Mouse (Mus musculus) cerebellum, postnatal 14 days (tissue): ENCODE measurements around the gene Snrpg.
"Not testable (repeated sequence)": the region's sequence is repeated elsewhere in the genome, so short reads cannot be mapped to it uniquely, and the experiment has no call there.

Source experiments
- DNase-seq, 2 experiments: peaks; one replicate each; pipeline ENCODE4 v3.0.0; 2021; ENCODE audit warnings: mixed read lengths in 2 of 2

Snrpg gene

GRCm38 (mm10) chr6:86370764-86371339 lies at the start of gene Snrpg:
Snrpg (plus strand) TSS chr6:86371304.
- DNase-seq, result peak in 1 of 2 experiments; percentile 14

- DNase-seq, result no peak
Measured at GRCm38 (mm10) chr6:86322031-86322563, 49.0 kb upstream of the Snrpg start.

GRCm38 (mm10) chr6:86322991-86323390 lies 48.1 kb upstream of the Snrpg start:
- no peak for DNase-seq

DNA sequence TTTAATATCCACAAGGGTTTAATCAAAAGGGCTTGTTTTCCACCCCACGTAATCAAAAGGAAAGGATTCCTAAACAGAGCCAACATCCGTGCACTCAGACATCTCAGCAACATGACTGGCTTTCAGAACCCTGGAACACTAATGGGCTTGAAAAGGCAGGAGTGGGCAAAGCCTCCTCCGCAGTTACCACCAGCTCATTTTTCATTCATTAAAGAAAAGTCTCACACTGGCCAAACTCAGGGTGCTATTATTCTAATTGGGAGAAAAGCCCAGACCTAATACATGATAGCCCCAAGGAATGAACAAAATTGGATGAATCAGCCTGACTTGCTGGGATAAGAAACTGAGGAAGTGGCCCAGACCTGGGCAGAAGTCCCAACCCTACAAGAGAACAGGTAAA lies 46.7 kb upstream of the Snrpg start:
- no peak for DNase-seq

- DNase-seq, result peak in 1 of 2 experiments; percentile 12
Measured at GRCm38 (mm10) chr6:86325646-86326045, 45.5 kb upstream of the Snrpg start.

GRCm38 (mm10) chr6:86326866-86327265 lies 44.2 kb upstream of the Snrpg start:
- DNase-seq, result no peak

- no peak for DNase-seq
Measured at GRCm38 (mm10) chr6:86328369-86328768, 42.7 kb upstream of the Snrpg start.

GRCm38 (mm10) chr6:86329943-86330342 lies 41.2 kb upstream of the Snrpg start:
- DNase-seq, result no peak

GRCm38 (mm10) chr6:86335121-86335849 lies 35.8 kb upstream of the Snrpg start:
- DNase-seq, result no peak

GRCm38 (mm10) chr6:86335860-86336259 lies 35.2 kb upstream of the Snrpg start:
- no peak for DNase-seq

DNA sequence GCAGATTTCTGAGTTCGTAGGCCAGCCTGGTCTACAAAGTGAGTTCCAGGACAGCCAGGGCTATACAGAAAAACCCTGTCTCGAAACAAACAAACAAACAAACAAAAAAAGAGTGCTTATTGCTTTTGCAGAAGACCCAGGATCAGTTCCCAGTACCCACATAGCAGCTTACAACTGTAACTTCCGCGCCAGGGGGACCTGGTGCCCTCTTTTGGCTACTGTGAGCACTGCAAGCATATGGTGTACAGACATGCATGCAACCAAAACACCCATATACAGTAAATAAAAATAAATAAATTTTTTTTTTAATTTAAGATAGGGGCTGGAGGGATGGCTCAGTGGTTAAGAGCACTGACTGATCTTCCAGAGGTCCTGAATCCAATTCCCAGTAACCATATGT lies 34.8 kb upstream of the Snrpg start:
- not testable (repeated sequence) for DNase-seq

DNA sequence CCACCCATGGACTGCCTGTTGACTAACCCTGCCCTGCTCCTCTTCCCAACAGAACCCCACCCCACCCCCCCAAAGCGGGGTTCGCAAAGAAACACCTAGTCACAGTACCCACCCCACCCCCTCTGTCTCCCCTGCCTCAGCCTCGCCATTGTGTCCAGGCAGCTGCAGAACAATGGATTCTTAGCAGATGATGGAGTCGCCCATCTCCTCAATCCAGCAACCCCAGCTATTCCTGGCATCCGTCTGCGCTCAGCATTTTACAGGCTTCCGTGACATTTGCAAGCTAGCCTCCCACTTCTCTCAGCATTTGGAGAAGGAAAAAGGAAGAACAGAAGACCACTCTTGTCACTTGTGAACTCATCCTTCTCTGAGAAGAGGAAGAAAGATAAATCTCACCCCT lies 27.4 kb upstream of the Snrpg start:
- DNase-seq, result no peak

DNA sequence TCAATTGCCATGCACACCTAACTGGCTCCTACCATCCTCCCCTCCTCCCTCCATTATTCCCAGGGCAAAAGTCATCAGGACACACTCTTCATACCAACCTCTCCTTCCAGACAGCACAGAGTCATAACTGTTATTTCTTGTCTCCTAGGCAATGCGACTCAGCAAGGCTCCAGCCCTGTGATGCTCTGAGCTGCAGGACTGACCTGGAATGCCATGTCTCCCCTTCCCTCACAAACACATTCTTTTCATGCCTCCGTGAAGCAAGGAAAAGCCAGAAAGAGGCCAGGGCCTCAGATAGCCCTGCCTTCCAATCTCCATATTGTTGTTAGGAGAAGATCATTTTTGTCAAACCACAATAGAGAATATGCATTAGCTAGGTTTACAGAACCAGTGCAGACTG lies 25.0 kb upstream of the Snrpg start:
- no peak for DNase-seq

DNA sequence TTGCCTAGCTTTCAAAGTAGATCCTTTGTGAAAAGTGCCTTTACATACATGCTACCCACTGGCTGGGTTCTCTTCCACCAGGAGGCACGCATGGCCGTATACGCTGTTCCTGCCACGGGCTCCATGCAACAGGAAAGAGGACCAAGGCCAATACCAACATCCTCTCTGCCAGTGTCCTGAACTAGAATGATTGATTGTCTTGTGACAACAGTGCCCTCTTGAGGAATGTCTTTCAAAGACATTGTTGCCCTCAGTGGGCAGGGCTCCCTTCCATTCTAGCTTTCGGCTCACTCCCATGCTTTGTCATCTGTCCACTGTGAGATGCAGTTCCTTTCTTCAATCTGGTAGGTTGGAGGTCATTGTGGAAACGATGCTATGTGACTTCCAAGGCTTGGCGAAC lies 21.8 kb upstream of the Snrpg start:
- peak; percentile 46 to 58 for DNase-seq

GRCm38 (mm10) chr6:86354948-86355347 lies 16.2 kb upstream of the Snrpg start:
- DNase-seq, result no peak

GRCm38 (mm10) chr6:86356956-86357355 lies 14.1 kb upstream of the Snrpg start:
- no peak for DNase-seq

DNA sequence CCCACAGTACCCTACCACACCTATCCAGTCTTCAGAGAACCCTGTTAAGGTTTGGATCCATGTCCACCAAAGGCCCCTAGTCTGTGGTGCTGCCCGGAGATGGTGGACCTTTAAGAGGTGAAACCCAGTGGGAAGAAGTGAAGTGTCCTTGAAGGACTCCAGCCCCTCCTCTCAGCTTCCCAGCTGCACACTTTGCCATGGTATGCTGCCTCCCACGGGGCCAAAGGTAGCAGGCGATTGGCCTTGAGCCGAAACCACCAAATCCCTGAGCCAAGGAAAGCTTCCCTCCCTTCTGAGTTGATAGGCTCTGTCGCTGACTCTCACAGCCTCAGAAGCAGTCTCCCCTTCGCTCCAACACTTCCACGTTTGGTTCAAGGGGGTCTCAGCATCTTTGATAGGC lies 10.4 kb upstream of the Snrpg start:
- no peak for DNase-seq

GRCm38 (mm10) chr6:86361373-86361772 lies 9.7 kb upstream of the Snrpg start:
- no peak for DNase-seq

DNA sequence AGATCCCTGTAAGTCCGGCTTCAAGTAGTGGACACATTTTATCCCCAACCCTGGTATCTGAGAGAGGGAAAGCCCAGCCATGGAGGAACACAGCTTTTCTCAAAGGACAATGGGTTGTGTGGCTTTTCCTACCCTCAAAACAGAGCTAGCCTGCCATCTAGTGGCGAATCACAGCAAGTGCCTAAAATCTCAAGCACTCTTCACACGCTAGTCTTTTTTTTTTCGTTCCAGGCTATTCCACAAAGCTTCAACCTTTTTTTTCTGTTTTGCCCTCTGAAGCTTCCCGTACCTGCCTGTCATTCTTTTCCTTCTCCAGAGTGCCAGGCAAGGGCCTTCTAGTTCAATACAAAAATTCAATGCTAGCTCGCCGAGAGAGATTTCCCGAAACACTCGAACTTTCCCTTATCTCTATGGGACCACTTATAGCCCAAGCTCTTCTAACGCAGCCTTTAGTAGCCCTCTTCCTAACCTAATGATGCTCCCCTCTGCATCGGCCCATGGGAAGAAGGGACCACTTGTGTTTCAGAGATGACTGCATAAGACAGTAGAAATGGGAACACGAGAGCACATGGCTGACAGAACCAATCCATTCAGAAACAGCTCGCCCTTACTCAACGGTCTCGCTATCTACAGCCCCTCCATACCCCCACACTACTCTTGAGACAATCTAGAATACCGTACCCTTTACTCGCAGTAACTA lies 6.5 kb upstream of the Snrpg start:
- DNase-seq, result peak; percentile 88 to 91

DNA sequence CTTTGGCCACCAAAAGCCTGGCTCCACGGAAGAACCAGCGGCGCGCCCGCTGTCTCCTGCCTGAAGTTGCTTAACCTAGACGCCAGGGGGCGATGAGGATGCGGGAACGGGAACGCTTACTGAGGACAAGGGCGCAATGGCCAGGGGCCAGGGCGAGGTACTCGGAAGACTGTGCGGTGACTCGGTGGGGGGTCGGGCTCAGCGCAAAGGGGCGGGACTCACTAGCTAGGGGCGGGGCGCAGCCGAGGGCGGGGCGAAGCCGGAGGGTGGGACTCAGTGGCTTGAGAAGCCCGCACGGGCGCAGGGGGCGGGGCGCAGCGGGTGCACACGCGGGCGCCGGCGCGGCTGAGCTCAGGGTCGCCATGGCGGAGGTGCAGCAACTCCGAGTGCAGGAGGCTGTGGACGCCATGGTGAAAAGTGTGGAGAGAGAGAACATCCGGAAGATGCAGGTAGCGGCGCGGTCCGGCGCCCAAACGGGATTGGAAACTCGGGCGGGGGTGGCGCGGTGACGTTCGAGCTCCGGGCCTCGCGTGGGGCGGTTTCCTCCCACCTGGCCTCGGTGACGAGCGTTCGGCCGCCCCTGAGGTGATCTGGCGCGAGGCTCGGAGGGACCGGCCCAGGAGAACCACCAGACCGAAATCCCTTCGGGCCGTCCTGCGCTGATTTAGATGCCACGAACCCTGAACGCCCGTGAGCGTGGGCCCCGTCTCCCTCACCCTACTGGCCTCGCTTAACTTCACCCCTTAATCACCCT lies 5.6 kb upstream of the Snrpg start, which contains the start of gene Fam136a:
Gene Fam136a (plus strand): TSS at position 276 of the 754 bp plus-strand sequence.
- DNase-seq, result peak; percentile 99

- DNase-seq, result peak; percentile 75 to 79
Measured at GRCm38 (mm10) chr6:86366125-86366852, 4.8 kb upstream of the Snrpg start.

- no peak for DNase-seq
Measured at GRCm38 (mm10) chr6:86366853-86367249, 4.3 kb upstream of the Snrpg start.
